Mouse (Mus musculus) lung, postnatal 0 days (tissue): Measurements from ENCODE around the gene Hsd17b12. TPM values are rescaled to one million over a fixed set of nuclear protein-coding genes. Genes with fewer than 3 reads are reported as not detected.

Source experiments
- ATAC-seq: fragments of 200-750 bp; cut with Nextera tagmentation; 2 replicates; pipeline ENCODE4 v1.8.0; 2017; ENCODE audit warnings: moderate library complexity
- DNase-seq: peaks from one replicate; pipeline ENCODE4 v3.0.0-alpha.2; 2016; ENCODE audit warnings: low spot score
- H3K27ac ChIP-seq: fragments of 300-500 bp; sonication (generic); 2 replicates; pipeline ENCODE4 v1.5.1; 2014; ENCODE audit warnings: antibody characterized with exemption, mild to moderate bottlenecking, low read length, mixed read lengths
- H3K27me3 ChIP-seq: fragments of 300-500 bp; sonication (generic); replicated peaks from 2 replicates; pipeline ENCODE4 v1.6.1; 2014; ENCODE audit warnings: low read length, mixed read lengths; ENCODE audit not compliant: insufficient read depth
- H3K36me3 ChIP-seq: fragments of 300-500 bp; sonication (generic); 2 replicates; pipeline ENCODE4 v1.6.1; 2014; ENCODE audit warnings: low read length, mixed read lengths; ENCODE audit not compliant: insufficient read depth
- H3K4me1 ChIP-seq: fragments of 300-500 bp; sonication (generic); 2 replicates; pipeline ENCODE4 v1.6.1; 2014; ENCODE audit warnings: antibody characterized with exemption, low read depth, low read length, mixed read lengths; ENCODE audit not compliant: insufficient read depth
- H3K4me2 ChIP-seq: fragments of 300-500 bp; sonication (generic); replicated peaks from 2 replicates; pipeline ENCODE4 v1.6.1; 2014; ENCODE audit warnings: low read depth, mild to moderate bottlenecking, low read length, moderate library complexity, mixed read lengths
- H3K4me3 ChIP-seq: fragments of 300-500 bp; sonication (generic); 2 replicates; pipeline ENCODE4 v1.5.1; 2014; ENCODE audit warnings: low read depth, low read length
- H3K9ac ChIP-seq: fragments of 300-500 bp; sonication (generic); replicated peaks from 2 replicates; pipeline ENCODE4 v1.6.1; 2014; ENCODE audit warnings: low read depth, mild to moderate bottlenecking
- H3K9me3 ChIP-seq: fragments of 300-500 bp; sonication (generic); 2 replicates; pipeline ENCODE4 v1.6.1; 2016; ENCODE audit warnings: low read length, mixed read lengths
- CTCF ChIP-seq: IDR thresholded peaks from 2 replicates; pipeline ENCODE4 v1.5.1; 2016; ENCODE audit warnings: antibody characterized with exemption, mild to moderate bottlenecking
- EP300 ChIP-seq: IDR thresholded peaks from 2 replicates; pipeline ENCODE4 v1.6.1; 2016; ENCODE audit warnings: antibody characterized with exemption, mild to moderate bottlenecking, control low read depth
- WGBS: fragments of 180-500 bp; shearing (Covaris S2); extraction: QIAGEN DNeasy Blood & Tissue Kit; methylation state at CpG from one replicate; pipeline ENCODE4 v1.1.7; 2014; 5-methylcytosine and 5-hydroxymethylcytosine counted together
- polyA plus RNA-seq: library from polyadenylated mRNA; unstranded; fragments of >200 nt; fragmentation: Nextera tagmentation; extraction: Ambion mirVana; gene quantifications from 2 replicates; pipeline ENCODE4 v1.2.1, GENCODE M21; 2015

Gene Hsd17b12
- polyA plus RNA-seq, 1 experiment from 2014 or later = 69.7 TPM

DNA sequence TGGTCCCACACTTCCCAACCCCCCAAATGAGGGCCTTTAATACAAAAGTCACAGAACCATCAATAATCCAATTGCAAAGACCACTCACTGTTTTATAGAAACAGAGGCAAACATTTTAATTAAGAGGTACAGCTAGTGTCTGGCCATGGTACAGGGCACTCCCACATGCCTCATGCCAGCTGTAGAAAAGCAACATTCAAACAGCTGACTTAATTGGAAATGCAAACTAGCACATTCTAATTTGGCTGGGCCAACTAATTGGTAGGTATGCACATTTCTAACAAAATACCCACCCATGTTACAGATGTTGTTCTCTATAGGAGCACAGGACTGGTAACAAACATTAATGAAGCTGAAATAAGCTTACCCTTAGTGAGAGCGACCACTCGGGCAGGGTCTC lies 54.0 kb downstream of the Hsd17b12 start:
- no peaks in the 10 kb centered on the region for H3K9me3 ChIP-seq
- H3K9ac ChIP-seq = no peak overlapping the region
- H3K36me3 ChIP-seq = no peaks in the 10 kb centered on the region
- no peak overlapping the region for H3K4me2 ChIP-seq
- H3K4me1 ChIP-seq = no peaks in the 10 kb centered on the region
- no peak overlapping the region for H3K4me3 ChIP-seq
- H3K27me3 ChIP-seq = no peaks in the 10 kb centered on the region
- DNase-seq = no peak
- no peak overlapping the region for H3K27ac ChIP-seq
- TF ChIP-seq CTCF (no peak), EP300 (no peak)
- WGBS = 90% methylated on average over 2 of the region's 2 CpGs
- no peak for ATAC-seq

DNA sequence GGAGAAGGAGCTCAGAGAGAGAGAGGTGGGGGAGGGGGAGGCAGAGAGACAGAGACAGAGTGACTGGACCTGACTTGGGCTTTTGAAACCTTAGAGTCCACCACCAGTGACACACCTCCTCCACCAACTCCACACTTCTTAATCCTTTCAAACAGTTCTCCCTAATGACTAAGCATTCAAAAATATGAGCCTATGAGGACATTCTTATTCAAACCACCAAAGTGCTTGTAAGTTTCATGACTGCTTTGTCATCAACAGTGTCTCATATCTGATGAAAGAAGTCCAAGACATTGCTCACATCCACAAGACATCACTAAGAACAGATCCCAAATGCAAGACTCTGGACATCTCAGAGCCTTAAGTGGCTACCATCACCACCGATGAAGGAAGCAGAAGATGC lies 67.9 kb downstream of the Hsd17b12 start:
- WGBS = 89% methylated on average over 1 of the region's 1 CpGs
- ATAC-seq = no peak
- no peaks in the 10 kb centered on the region for H3K36me3 ChIP-seq
- no peaks in the 10 kb centered on the region for H3K27me3 ChIP-seq
- H3K4me1 ChIP-seq = no peaks in the 10 kb centered on the region
- H3K4me3 ChIP-seq = no peak overlapping the region
- H3K4me2 ChIP-seq = no peak overlapping the region
- no peaks in the 10 kb centered on the region for H3K9me3 ChIP-seq
- no peak overlapping the region for H3K27ac ChIP-seq
- no peak for DNase-seq
- TF ChIP-seq CTCF (no peak), EP300 (no peak)
- H3K9ac ChIP-seq = no peak overlapping the region

DNA sequence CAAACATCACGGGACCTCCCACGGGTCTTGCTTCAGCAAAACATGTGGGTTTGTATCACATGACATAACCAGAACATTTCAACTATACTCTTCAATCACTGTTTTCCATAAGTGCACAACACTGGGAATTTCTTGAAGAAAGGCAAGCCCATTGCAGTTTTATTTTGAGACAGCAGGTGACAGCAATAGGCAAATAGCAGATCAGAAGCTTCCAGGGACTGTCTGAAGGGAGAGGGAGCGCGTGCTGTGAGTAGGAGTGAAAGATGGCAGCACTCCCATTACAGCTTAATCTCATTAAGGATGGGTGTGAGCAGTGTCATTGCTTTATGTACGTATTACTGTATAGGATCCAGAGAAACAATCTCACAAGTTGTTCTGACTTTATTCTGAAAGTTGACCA lies 88.3 kb downstream of the Hsd17b12 start:
- no peak for DNase-seq
- H3K4me1 ChIP-seq = no peaks in the 10 kb centered on the region
- H3K9me3 ChIP-seq = no peaks in the 10 kb centered on the region
- no peak overlapping the region for H3K27ac ChIP-seq
- no peak for ATAC-seq
- H3K4me2 ChIP-seq = no peak overlapping the region
- H3K9ac ChIP-seq = no peak overlapping the region
- H3K4me3 ChIP-seq = no peak overlapping the region
- TF ChIP-seq EP300 (no peak), CTCF (peak; percentile 20; the same call in 1 of the 2 replicates)
- no peaks in the 10 kb centered on the region for H3K36me3 ChIP-seq
- 77% methylated on average over 5 of the region's 5 CpGs for WGBS
- H3K27me3 ChIP-seq = no peaks in the 10 kb centered on the region

DNA sequence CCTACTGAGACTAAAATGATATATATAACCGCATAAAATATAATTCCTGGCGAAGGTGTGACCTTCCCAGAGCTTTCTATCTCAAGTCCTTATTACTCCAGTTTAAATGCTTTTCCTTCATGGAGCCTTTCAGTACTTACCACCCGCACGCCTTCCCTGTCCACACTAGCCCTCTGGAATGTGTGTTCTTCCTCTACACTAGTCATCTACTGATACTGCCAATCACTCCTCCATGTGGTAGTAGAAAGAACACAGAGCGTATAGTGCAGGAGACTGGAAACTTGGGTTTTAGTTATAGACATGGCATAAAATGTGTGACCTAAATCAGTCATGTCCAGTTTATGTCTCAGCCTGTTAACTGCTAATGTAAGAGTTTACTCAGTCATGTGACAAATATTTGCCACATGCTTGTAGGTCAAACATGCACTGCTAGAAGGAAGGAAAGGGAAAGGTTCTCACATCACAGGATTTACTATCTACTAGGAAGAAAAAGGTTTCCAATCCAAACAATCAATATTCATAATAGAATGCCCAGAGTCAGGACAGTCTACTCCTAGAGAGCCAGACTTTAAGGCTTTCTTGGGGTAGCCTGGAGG lies 91.1 kb downstream of the Hsd17b12 start:
- H3K4me3 ChIP-seq = no peak overlapping the region
- no peak for TF ChIP-seq EP300
- TF ChIP-seq CTCF = no peak
- no peak overlapping the region for H3K4me2 ChIP-seq
- no peaks in the 10 kb centered on the region for H3K36me3 ChIP-seq
- H3K27ac ChIP-seq = no peak overlapping the region
- no peaks in the 10 kb centered on the region for H3K9me3 ChIP-seq
- DNase-seq (no peak), ATAC-seq (no peak)
- 80% methylated on average over 5 of the region's 5 CpGs for WGBS
- no peaks in the 10 kb centered on the region for H3K4me1 ChIP-seq
- H3K9ac ChIP-seq = no peak overlapping the region
- H3K27me3 ChIP-seq = no peaks in the 10 kb centered on the region

DNA sequence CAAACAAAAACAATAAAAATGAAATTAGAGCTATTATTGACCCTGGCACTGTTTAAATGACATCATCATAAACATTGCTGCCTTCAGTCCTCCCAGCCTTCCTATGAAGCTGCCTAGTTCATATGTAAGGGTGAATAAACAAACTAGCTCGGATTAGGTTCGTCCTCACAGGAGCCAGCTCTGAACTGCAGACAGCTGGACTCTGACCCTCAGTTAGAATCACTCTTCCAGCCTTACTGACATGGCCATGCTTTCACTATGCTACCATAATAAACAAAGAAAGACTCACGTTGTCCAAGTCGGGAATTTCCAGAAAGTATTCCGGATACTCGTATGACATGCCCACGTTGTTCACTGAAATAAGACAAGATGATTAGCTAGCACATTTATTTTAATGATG lies 91.6 kb downstream of the Hsd17b12 start:
- TF ChIP-seq CTCF (no peak), EP300 (no peak)
- no peak overlapping the region for H3K4me2 ChIP-seq
- no peaks in the 10 kb centered on the region for H3K27me3 ChIP-seq
- no peak for DNase-seq
- H3K4me1 ChIP-seq = no peaks in the 10 kb centered on the region
- no peak overlapping the region for H3K9ac ChIP-seq
- no peak for ATAC-seq
- no peak overlapping the region for H3K4me3 ChIP-seq
- H3K36me3 ChIP-seq = no peaks in the 10 kb centered on the region
- no peaks in the 10 kb centered on the region for H3K9me3 ChIP-seq
- 57% methylated on average over 7 of the region's 7 CpGs for WGBS
- H3K27ac ChIP-seq = no peak overlapping the region

DNA sequence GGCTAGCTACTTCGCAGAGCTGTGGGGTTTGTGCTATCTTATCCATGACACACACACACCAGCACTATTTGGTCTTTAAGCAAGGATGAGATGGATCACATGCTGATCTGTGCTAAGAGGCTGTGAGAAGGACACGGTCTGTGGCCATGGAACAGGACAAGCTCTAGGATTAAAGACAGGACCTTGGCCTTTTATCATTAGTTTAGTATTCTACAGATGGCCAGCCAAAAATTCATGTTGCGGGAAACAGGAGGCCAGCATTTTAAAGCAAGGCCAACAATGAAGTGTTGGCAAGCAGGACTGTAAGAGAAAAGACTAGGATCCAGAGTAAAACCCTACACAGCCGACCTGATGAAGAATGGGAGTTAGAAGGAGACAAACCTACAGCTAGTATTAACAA lies 95.0 kb downstream of the Hsd17b12 start:
- Histone ChIP-seq H3K4me2 (no peak overlapping the region), H3K9me3 (no peaks in the 10 kb centered on the region), H3K4me1 (no peaks in the 10 kb centered on the region), H3K36me3 (no peaks in the 10 kb centered on the region), H3K27ac (no peak overlapping the region), H3K27me3 (no peaks in the 10 kb centered on the region), H3K9ac (no peak overlapping the region), H3K4me3 (no peak overlapping the region)
- TF ChIP-seq EP300 (no peak), CTCF (no peak)
- 89% methylated on average over 4 of the region's 4 CpGs for WGBS
- ATAC-seq (no peak), DNase-seq (no peak)

DNA sequence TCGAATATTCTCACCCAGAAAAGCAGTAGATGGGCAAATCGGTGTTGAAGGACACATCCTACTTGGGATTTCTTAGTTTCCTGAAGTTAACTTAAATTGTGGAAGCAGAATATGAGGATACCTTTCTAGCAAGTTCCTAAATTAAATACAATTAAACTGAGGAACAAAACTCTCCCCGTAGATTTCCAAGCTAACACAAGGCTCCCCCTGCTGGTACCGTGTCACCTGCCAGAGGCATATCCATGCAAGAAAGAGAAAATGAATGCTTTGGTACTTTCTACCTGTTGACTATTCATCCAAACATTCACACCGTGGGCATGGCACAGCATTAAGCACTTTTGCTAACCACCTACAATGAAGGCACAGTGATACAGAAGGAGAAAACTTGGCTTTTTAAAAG lies 98.3 kb downstream of the Hsd17b12 start:
- Histone ChIP-seq H3K27me3 (no peaks in the 10 kb centered on the region), H3K27ac (no peak overlapping the region), H3K9me3 (no peaks in the 10 kb centered on the region), H3K4me1 (no peaks in the 10 kb centered on the region), H3K36me3 (no peaks in the 10 kb centered on the region), H3K4me2 (no peak overlapping the region), H3K4me3 (no peak overlapping the region), H3K9ac (no peak overlapping the region)
- WGBS = 76% methylated on average over 5 of the region's 5 CpGs
- ATAC-seq (no peak), DNase-seq (peak; percentile 30)
- no peak for TF ChIP-seq EP300
- peak; percentile 59 for TF ChIP-seq CTCF
